Mouse (Mus musculus): ENCODE measurements around the gene Krt20. TPM values are rescaled to one million over a fixed set of nuclear protein-coding genes. Genes with fewer than 3 reads are reported as not detected.

Gene Krt20
- 0.29 and 0.39 TPM in 2 replicates for polyA plus RNA-seq (2015; fragmentation: Nextera tagmentation; extraction: Ambion mirVana)

GRCm38 (mm10) chr11:99437972-99438371 lies at the start of gene Krt20:
Krt20 (minus strand) TSS chr11:99438150.
- no peak within 1 kb of the TSS for H3K9ac ChIP-seq
- no peak within 1 kb of the TSS for H3K27ac ChIP-seq
- H3K27me3 ChIP-seq: no peaks in the 10 kb centered on the region
- no peak within 1 kb of the TSS for H3K4me2 ChIP-seq
- no peaks in the 10 kb centered on the region for H3K36me3 ChIP-seq
- H3K4me1 ChIP-seq: no peaks in the 10 kb centered on the region
- no peak within 1 kb of the TSS for H3K4me3 ChIP-seq
- ATAC-seq (ENCODE audit: borderline replicate concordance, extremely low read depth, low FRiP score, low TSS enrichment): no peak
- WGBS: 14% methylated on average over 10 of the region's 10 CpGs
- H3K9me3 ChIP-seq: no peaks in the 10 kb centered on the region

- Histone ChIP-seq H3K27me3 (no peaks in the 10 kb centered on the region), H3K4me2 (no peak overlapping the region), H3K4me1 (no peaks in the 10 kb centered on the region; the same call in 1 of the 2 replicates), H3K4me3 (no peak overlapping the region), H3K27ac (no peak overlapping the region), H3K9ac (no peak overlapping the region), H3K9me3 (no peaks in the 10 kb centered on the region), H3K36me3 (no peaks in the 10 kb centered on the region)
- no peak for ATAC-seq (ENCODE audit: borderline replicate concordance, extremely low read depth, low FRiP score, low TSS enrichment)
- 72% methylated on average over 3 of the region's 3 CpGs for WGBS
These were observed 37.0 kb upstream of the Krt20 start for GRCm38 (mm10) chr11:99474981-99475380.

GRCm38 (mm10) chr11:99473433-99473832 lies 35.5 kb upstream of the Krt20 start:
- 44% methylated on average over 6 of the region's 6 CpGs for WGBS
- Histone ChIP-seq H3K9ac (no peak overlapping the region), H3K4me1 (peaks cover 12% of the 10 kb centered on the region), H3K27me3 (no peaks in the 10 kb centered on the region), H3K36me3 (no peaks in the 10 kb centered on the region), H3K9me3 (no peaks in the 10 kb centered on the region), H3K4me3 (no peak overlapping the region), H3K27ac (peak overlapping the region; percentile 78), H3K4me2 (no peak overlapping the region)
- ATAC-seq (ENCODE audit: borderline replicate concordance, extremely low read depth, low FRiP score, low TSS enrichment): peak; percentile 57; the same call in 1 of the 2 replicates

- WGBS: 45% methylated on average over 3 of the region's 4 CpGs
- H3K27me3 ChIP-seq: no peaks in the 10 kb centered on the region
- no peak overlapping the region for H3K4me2 ChIP-seq
- no peak overlapping the region for H3K9ac ChIP-seq
- H3K4me3 ChIP-seq: no peak overlapping the region
- no peaks in the 10 kb centered on the region for H3K36me3 ChIP-seq
- no peaks in the 10 kb centered on the region for H3K9me3 ChIP-seq
- ATAC-seq (ENCODE audit: borderline replicate concordance, extremely low read depth, low FRiP score, low TSS enrichment): no peak
- H3K27ac ChIP-seq: peak overlapping the region; percentile 21; the same call in 1 of the 2 replicates
- H3K4me1 ChIP-seq: peaks cover 20% of the 10 kb centered on the region
These were observed 34.5 kb upstream of the Krt20 start for GRCm38 (mm10) chr11:99472405-99472804.

- Histone ChIP-seq H3K36me3 (no peaks in the 10 kb centered on the region), H3K27me3 (no peaks in the 10 kb centered on the region), H3K9ac (no peak overlapping the region), H3K4me3 (no peak overlapping the region), H3K4me1 (peaks cover 24% of the 10 kb centered on the region), H3K4me2 (no peak overlapping the region), H3K9me3 (no peaks in the 10 kb centered on the region), H3K27ac (peak overlapping the region; percentile 80)
- no peak for ATAC-seq (ENCODE audit: borderline replicate concordance, extremely low read depth, low FRiP score, low TSS enrichment)
- 67% methylated on average over 6 of the region's 6 CpGs for WGBS
These were observed 34.0 kb upstream of the Krt20 start for GRCm38 (mm10) chr11:99471946-99472345.

GRCm38 (mm10) chr11:99469228-99469627 lies 31.3 kb upstream of the Krt20 start:
- H3K4me1 ChIP-seq: peaks cover 41% of the 10 kb centered on the region
- no peaks in the 10 kb centered on the region for H3K36me3 ChIP-seq
- no peak overlapping the region for H3K4me3 ChIP-seq
- peak overlapping the region; percentile 62 for H3K27ac ChIP-seq
- no peaks in the 10 kb centered on the region for H3K27me3 ChIP-seq
- H3K9ac ChIP-seq: no peak overlapping the region
- H3K9me3 ChIP-seq: no peaks in the 10 kb centered on the region
- 23% methylated on average over 4 of the region's 4 CpGs for WGBS
- no peak for ATAC-seq (ENCODE audit: borderline replicate concordance, extremely low read depth, low FRiP score, low TSS enrichment)
- H3K4me2 ChIP-seq: no peak overlapping the region

GRCm38 (mm10) chr11:99468566-99468965 lies 30.6 kb upstream of the Krt20 start:
- Histone ChIP-seq H3K9me3 (no peaks in the 10 kb centered on the region), H3K27ac (peak overlapping the region; percentile 62), H3K27me3 (no peaks in the 10 kb centered on the region), H3K4me2 (no peak overlapping the region), H3K9ac (no peak overlapping the region), H3K4me3 (no peak overlapping the region), H3K36me3 (no peaks in the 10 kb centered on the region), H3K4me1 (peaks cover 41% of the 10 kb centered on the region)
- ATAC-seq (ENCODE audit: borderline replicate concordance, extremely low read depth, low FRiP score, low TSS enrichment): no peak
- 48% methylated on average over 11 of the region's 11 CpGs for WGBS

- WGBS: 3% methylated on average over 7 of the region's 7 CpGs
- no peaks in the 10 kb centered on the region for H3K27me3 ChIP-seq
- H3K4me3 ChIP-seq: no peak overlapping the region
- H3K27ac ChIP-seq: peak overlapping the region; percentile 66
- H3K9me3 ChIP-seq: no peaks in the 10 kb centered on the region
- peaks cover 41% of the 10 kb centered on the region for H3K4me1 ChIP-seq
- no peak overlapping the region for H3K9ac ChIP-seq
- no peak for ATAC-seq (ENCODE audit: borderline replicate concordance, extremely low read depth, low FRiP score, low TSS enrichment)
- H3K4me2 ChIP-seq: no peak overlapping the region
- no peaks in the 10 kb centered on the region for H3K36me3 ChIP-seq
These were observed 28.4 kb upstream of the Krt20 start for GRCm38 (mm10) chr11:99466316-99466715.

- H3K4me1 ChIP-seq: peaks cover 41% of the 10 kb centered on the region
- no peaks in the 10 kb centered on the region for H3K27me3 ChIP-seq
- no peak overlapping the region for H3K4me2 ChIP-seq
- WGBS: 1% methylated on average over 5 of the region's 5 CpGs
- H3K36me3 ChIP-seq: no peaks in the 10 kb centered on the region
- H3K4me3 ChIP-seq: no peak overlapping the region
- no peaks in the 10 kb centered on the region for H3K9me3 ChIP-seq
- no peak for ATAC-seq (ENCODE audit: borderline replicate concordance, extremely low read depth, low FRiP score, low TSS enrichment)
- H3K27ac ChIP-seq: no peak overlapping the region
- no peak overlapping the region for H3K9ac ChIP-seq
These were observed 26.9 kb upstream of the Krt20 start for GRCm38 (mm10) chr11:99464836-99465235.

GRCm38 (mm10) chr11:99463155-99463554 lies 25.2 kb upstream of the Krt20 start:
- H3K9ac ChIP-seq: no peak overlapping the region
- H3K27me3 ChIP-seq: no peaks in the 10 kb centered on the region
- no peak overlapping the region for H3K4me3 ChIP-seq
- no peaks in the 10 kb centered on the region for H3K36me3 ChIP-seq
- no peak for ATAC-seq (ENCODE audit: borderline replicate concordance, extremely low read depth, low FRiP score, low TSS enrichment)
- peaks cover 28% of the 10 kb centered on the region for H3K4me1 ChIP-seq
- H3K4me2 ChIP-seq: no peak overlapping the region
- H3K27ac ChIP-seq: no peak overlapping the region
- H3K9me3 ChIP-seq: no peaks in the 10 kb centered on the region
- WGBS: 10% methylated on average over 8 of the region's 8 CpGs

- no peak overlapping the region for H3K9ac ChIP-seq
- ATAC-seq (ENCODE audit: borderline replicate concordance, extremely low read depth, low FRiP score, low TSS enrichment): no peak
- no peaks in the 10 kb centered on the region for H3K27me3 ChIP-seq
- H3K36me3 ChIP-seq: no peaks in the 10 kb centered on the region
- 65% methylated on average over 7 of the region's 7 CpGs for WGBS
- H3K9me3 ChIP-seq: no peaks in the 10 kb centered on the region
- H3K4me2 ChIP-seq: no peak overlapping the region
- H3K4me3 ChIP-seq: no peak overlapping the region
- H3K27ac ChIP-seq: no peak overlapping the region
- peaks cover 15% of the 10 kb centered on the region for H3K4me1 ChIP-seq
These were observed 23.8 kb upstream of the Krt20 start for GRCm38 (mm10) chr11:99461736-99462135.

- 45% methylated on average over 7 of the region's 7 CpGs for WGBS
- no peak for ATAC-seq (ENCODE audit: borderline replicate concordance, extremely low read depth, low FRiP score, low TSS enrichment)
- H3K36me3 ChIP-seq: no peaks in the 10 kb centered on the region
- no peak overlapping the region for H3K4me2 ChIP-seq
- H3K9ac ChIP-seq: no peak overlapping the region
- no peaks in the 10 kb centered on the region for H3K9me3 ChIP-seq
- H3K4me1 ChIP-seq: no peaks in the 10 kb centered on the region
- no peaks in the 10 kb centered on the region for H3K27me3 ChIP-seq
- H3K4me3 ChIP-seq: no peak overlapping the region
- H3K27ac ChIP-seq: no peak overlapping the region
These were observed 20.9 kb upstream of the Krt20 start for GRCm38 (mm10) chr11:99458887-99459286.

- no peak overlapping the region for H3K4me2 ChIP-seq
- no peaks in the 10 kb centered on the region for H3K27me3 ChIP-seq
- H3K9ac ChIP-seq: no peak overlapping the region
- ATAC-seq (ENCODE audit: borderline replicate concordance, extremely low read depth, low FRiP score, low TSS enrichment): no peak
- no peaks in the 10 kb centered on the region for H3K9me3 ChIP-seq
- no peaks in the 10 kb centered on the region for H3K4me1 ChIP-seq
- H3K36me3 ChIP-seq: no peaks in the 10 kb centered on the region
- H3K27ac ChIP-seq: no peak overlapping the region
- 80% methylated on average over 10 of the region's 10 CpGs for WGBS
- H3K4me3 ChIP-seq: no peak overlapping the region
These were observed 16.8 kb upstream of the Krt20 start for GRCm38 (mm10) chr11:99454759-99455158.
